Mouse (Mus musculus) CH12.LX (cell line): ENCODE measurements around the gene Hacl1.

Experiments
- CTCF ChIP-seq, 2 experiments: IDR thresholded peaks in 1 of 2; conservative IDR thresholded peaks in 1 of 2; 2 replicates each; pipeline ENCODE4 v1.5.1; 2011 to 2012; ENCODE audit warnings: low read depth in 2 of 2, low read length in 2 of 2, improper control_type of control experiment in 1 of 2, inconsistent platforms in 1 of 2, mild to moderate bottlenecking in 1 of 2, moderate library complexity in 1 of 2
- ELF1 ChIP-seq: IDR thresholded peaks from 2 replicates; pipeline ENCODE4 v1.6.1; 2014; ENCODE audit warnings: low read depth, mild to moderate bottlenecking, inconsistent platforms, low read length, improper control_type of control experiment
- EP300 ChIP-seq: IDR thresholded peaks from 2 replicates; pipeline ENCODE4 v1.6.1; 2011; ENCODE audit warnings: low read length, improper control_type of control experiment
- GABPA ChIP-seq: IDR thresholded peaks from 2 replicates; pipeline ENCODE4 v1.6.1; 2012; ENCODE audit warnings: low read depth, low read length, improper control_type of control experiment, inconsistent platforms; ENCODE audit not compliant: insufficient replicate concordance
- MEF2A ChIP-seq: IDR thresholded peaks from 2 replicates; pipeline ENCODE4 v1.6.1; 2014; ENCODE audit warnings: low read depth, mild to moderate bottlenecking, inconsistent platforms, low read length, improper control_type of control experiment, borderline replicate concordance
- POLR2A ChIP-seq: IDR thresholded peaks from 2 replicates; pipeline ENCODE4 v1.6.1; 2011; ENCODE audit warnings: low read depth, mild to moderate bottlenecking, improper control_type of control experiment, low read length
- ZNF384 ChIP-seq: IDR thresholded peaks from 2 replicates; pipeline ENCODE4 v1.6.1; 2012; ENCODE audit warnings: low read depth, low read length, improper control_type of control experiment, inconsistent platforms

- TF ChIP-seq ZNF384, result no peak
- no peak for TF ChIP-seq GABPA
- no peak for TF ChIP-seq POLR2A
- no peak for TF ChIP-seq MEF2A
- no peak for TF ChIP-seq EP300
- TF ChIP-seq CTCF (conservative IDR thresholded peaks at IDR 0.05 in 1 of 2, IDR thresholded peaks at IDR 0.05 in 1 of 2; ENCODE audit: low read depth in 2 of 2, low read length in 2 of 2), result no peak
- TF ChIP-seq ELF1, result no peak
These were observed 54.6 kb downstream of the Hacl1 start for GRCm38 (mm10) chr14:31586451-31586850.
